Mouse (Mus musculus) gastrocnemius, adult 18-20 months (tissue): Measurements from ENCODE around the gene Gm11077. TPM values are rescaled to one million over a fixed set of nuclear protein-coding genes. Genes with fewer than 3 reads are reported as not detected.

ENCODE experiments used
- DNase-seq: peaks from one replicate; pipeline ENCODE4 v3.0.0; 2021; ENCODE audit warnings: low spot score
- total RNA-seq, 2 experiments: library from RNA; stranded (reverse); gene quantifications; 2 replicates each; pipeline ENCODE4 v1.2.3; 2021

The Gm11077 gene
- total RNA-seq, 2 experiments from 2014 or later = not detected

DNA sequence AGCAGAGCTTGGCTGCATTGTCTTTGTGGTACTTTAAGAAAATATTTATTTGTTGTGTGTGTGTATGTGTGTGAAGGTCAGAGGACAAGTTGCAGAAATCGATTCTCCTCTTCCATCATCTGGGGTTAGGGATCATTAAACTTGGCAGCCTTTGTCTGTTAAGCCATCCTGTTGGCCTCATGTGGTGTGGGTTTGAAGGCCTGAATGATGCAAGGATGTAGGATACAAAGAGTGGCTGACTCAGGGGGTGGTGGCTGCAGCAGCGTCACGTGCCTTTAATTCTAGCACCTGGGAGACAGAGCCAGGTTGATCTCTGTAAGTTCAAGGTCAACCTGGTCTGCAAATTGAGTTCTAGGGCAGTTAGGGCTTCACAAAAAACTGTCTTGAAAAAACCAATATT lies 16.5 kb downstream of the Gm11077 start:
- no peak for DNase-seq

DNA sequence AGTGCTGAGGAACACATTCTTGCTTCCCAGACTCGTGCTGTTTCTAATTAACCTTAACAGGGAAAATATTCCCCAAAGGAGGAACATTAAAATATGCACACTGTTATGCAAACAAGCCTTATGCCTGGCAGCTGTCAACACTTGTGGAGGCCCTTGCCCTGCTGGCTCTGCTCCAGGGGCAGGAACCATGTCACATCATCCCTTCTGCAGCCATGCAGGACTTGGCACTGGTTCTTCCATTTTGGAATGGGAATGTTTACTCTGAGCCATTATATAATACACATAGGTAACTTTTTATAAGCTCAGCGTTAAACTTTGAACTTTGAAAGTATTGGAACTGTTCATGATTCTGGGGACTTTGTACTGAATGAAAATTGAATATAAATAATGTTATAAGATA lies 18.5 kb downstream of the Gm11077 start:
- no peak for DNase-seq

DNA sequence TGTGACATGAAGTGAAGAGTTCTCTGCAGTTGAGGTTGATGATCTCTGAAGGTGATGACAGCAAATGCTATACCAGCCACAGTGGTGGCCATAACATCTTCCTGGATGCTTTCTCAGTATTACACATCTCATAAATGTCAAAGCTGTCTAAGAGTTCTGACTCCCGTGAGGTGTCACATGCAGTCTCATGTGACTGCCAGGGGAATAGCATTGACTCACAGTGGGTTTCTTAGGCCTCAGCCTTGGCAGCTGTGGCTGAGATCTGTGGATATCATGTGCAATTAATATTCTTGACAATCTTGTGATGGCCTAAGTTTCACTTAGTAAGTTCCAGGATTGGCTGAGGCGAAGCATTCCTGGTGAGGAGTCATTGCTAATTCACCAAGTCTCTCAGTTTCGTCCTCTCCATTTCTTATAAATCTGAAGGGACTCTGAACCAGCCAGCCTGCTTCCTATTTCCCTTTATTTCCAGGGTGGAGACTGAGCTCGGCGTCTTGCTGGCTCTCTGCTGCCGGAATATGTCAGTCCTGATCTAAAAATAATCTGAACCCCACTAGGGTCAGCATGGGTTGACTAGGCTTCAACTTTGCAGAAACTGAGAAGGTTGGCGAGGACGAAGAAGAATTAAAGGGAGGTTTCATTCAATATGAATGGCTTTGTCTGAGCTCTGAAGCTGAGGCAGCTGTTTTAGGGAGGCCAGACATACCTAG lies 21.4 kb downstream of the Gm11077 start:
- no peak for DNase-seq

DNA sequence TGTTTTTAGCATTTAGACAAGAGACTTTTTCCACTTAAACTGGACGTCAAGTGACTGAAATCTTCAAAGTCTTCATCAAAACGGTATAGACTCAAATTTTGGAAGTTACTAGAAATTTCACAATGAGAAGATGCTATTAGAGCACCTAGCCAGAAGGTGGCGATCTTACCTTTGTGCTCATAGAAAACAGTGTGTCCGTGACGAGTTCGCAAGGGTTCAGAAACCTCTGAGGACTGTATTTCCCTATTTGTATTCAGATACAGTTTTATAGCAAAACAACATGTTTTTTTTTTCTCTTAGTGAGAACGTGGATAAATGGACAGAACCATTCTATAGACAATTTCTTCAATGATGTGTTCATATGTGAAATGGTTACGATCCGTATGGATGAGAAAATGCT lies 37.3 kb downstream of the Gm11077 start:
- DNase-seq = peak; percentile 30

DNA sequence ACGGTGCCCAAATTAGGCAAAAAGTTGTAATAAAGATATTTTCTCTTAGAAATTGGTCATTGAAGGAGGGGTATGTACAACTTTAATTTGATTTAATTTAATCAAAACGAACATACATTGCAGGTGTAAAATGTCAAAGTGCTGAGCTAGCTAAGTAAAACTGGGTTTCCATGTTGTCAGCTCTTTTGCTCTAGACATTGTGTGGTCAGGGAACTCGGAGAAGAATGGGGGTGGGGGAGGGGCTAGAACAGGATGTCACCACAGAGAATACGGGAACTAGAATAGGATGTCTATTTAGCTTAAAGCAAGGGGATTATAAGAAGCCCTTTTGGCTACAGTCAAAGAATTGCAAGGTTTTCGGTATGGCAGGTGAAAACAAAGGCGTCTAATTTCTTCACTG lies 38.2 kb downstream of the Gm11077 start:
- DNase-seq = no peak

DNA sequence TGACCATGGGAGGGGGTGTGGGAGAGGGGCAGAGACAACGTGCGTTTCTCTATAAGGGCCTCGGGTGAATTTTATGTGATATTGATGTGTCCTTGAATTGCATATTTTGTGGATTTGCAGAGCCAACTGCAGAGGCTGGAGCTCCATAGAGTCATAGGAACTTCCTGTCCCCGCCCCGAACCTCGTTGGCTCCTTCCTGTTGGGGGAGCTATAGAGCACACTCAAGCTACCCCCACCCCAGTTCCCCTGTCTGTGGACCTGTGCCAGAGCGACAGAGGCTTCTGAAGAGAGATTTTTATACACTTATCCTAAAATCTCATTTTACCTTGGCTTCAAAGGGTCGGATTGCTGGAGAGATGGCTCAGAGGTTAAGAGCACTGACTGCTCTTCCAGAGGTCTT lies 39.1 kb downstream of the Gm11077 start:
- DNase-seq = no peak

DNA sequence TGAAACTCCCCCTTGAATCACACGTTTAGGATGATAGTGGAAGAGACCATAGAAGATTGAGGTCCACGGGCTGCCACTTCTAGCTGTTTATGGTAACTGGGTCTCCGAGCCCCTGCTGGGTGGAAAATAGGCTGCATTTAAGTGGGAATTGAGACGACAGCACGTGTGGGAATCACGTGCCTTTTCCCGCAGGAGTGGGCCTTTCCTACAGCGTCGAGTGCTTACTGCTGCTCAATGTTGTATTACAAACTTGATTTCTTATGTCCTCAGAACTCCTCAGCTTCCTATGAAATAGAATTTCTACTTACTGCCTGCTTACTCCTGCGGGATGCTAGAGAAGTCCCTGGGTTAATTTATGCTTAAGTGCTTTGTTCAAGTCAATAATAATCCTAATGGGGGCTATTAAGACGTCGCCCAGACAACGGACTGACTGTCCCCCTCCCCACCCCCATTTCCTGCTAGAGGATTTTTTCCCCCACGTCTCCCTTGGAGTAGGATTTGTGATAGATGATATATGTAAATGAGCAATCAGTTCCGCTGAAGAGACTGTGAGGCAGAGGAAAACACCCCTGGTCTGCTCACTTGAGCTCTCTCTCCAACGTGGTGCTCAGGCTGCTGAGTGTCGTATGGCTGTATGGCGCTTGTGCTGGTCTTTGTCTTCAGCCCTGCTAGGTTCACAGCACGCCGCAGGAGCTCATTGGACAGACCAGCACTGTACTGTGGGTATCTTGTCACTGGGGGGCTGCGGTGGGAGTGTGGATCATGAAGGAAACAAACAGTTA lies 40.0 kb downstream of the Gm11077 start:
- DNase-seq = no peak

DNA sequence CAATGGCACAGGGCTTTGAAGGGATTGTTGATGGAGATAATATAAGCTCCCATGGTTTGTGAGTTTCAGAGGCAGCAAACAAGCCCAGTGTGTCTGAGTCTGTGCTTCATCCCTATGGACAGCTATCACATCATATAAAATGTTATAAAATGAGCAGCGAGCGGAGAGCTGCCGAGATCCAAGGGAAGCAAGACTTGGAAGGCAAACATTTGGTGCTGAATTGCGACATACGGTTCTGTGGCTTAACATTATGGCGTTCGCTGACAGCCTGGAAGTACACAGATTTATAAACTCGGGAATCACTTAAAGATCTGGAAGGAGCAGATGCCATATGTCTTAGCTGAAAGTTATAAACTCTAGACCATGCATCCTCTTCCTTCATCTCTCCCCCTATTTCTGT lies 47.2 kb downstream of the Gm11077 start:
- no peak for DNase-seq

DNA sequence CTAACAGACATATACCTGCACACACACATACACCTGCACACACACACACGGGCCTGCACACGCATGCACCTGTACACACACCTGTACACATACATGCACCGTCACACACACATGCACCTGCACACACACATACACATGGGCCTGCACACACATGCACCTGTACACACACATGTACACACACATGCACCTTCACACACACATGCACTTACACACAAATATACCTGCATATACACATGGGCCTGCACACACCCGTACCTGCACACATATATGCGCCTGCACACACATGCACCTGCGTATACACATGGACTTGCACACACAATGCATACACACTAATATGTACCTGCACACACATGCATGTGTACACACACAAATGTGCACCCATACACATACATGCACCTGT lies 53.4 kb downstream of the Gm11077 start:
- no peak for DNase-seq

DNA sequence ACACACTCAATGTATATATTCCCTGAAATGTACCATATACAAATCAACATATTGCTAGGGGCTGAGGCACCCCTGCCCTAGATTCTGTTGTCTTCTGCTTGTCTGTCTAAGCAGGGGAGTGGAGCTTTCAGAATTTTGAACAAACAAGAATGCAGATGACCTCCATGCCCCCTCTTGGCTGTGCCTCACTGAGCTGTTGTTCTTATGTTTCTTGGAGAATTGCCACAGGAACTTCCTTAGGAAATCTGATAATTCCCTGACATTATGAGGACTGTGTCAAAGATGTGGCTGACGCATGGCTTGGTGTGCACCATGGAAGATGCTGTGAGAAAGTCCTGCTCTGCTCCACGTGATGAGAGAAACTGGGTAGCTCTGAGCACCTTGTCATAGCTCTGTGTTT lies 57.0 kb downstream of the Gm11077 start:
- DNase-seq = no peak

DNA sequence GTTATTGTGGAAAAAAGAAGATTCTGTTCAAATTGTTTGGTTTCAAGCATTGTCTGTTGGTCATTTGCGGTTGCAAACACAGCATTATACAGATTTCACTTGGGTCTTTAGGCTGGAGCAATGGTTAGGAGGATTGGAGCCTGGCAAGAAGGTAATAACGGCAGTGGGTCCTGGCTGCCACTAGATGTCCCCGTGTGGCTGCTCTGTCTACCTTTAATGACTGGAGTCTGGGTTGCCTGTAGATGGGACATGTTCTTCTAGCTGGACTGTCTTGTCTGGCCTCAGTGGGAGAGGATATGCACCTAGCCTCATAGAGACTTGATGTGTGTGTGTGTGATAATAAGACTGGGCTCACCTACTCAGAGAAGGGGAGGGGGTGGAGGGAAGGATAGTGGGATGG lies 60.8 kb downstream of the Gm11077 start:
- DNase-seq = no peak

DNA sequence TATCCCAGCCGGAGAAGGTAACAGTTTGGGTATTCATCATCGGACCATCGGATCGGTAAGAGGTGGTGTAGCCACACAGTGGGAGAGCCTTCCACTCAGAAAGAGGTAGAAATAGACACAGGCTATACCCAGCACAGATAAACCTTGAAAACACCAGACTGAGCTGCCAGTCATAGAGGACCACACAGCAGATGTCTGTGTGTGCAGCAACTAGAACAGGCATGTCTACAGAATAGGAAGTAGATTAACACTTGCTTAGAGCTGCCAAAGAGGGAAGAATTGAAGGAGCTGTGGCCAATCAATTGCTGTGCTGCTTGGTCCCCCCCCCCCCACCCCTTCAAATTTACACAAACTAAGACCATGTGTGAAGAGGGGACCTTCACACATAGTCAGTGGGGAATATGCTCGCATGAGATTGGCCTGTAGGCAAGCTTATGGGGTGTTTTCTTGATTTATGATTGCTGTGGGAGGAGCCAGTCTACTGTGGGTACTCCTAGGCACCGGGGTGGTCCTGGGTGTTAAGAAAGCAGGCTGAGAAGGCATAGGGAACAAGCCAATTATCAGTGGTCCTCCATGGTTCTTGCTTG lies 64.7 kb downstream of the Gm11077 start:
- DNase-seq = no peak

DNA sequence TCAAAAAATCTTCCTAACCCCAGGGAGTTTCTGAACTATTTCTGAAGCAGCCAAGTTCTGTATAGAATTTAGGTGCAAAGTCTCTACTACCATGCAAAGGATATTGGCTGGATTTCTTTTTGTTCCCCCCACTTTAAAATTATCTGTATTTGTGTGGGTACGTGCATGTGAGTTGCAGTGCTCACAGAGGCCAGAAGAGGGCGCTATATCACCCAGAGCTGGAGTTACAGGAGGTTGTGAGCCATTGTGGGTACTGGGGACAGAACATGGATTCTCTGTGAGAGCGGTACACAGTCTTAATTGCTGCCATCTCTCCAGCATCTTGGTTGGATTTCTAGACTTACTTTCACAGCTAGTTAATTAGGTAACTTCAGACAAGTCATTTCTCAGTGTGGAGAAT lies 69.8 kb downstream of the Gm11077 start:
- DNase-seq = no peak

DNA sequence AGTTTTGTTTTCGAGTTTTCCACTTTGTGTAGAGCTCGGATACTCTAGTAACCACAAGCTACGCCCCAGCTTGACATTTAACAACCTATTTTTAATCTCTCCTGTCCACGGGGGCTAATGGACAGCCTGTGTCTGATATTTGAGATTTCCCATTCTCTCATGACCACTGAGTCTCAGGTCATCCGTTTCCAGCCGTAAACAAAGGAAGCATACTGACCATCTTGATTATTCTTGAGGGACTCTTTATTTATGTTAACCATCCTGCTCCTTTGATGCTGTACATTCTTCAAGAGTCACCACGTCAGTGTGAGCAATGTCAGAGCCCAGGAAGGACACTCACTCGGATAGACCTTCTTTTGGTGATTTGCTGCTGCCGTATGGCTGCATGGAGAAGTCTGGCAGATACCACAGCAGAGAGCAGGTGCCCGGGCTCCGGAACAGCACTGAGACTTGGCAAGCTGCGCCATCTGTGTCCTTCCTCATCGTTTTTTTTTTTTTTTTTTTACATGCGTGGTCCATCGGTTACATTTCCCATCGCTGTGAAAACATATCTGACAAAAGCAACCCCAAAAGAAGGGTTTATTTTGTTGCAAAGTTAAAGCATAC lies 70.5 kb downstream of the Gm11077 start:
- DNase-seq = no peak

DNA sequence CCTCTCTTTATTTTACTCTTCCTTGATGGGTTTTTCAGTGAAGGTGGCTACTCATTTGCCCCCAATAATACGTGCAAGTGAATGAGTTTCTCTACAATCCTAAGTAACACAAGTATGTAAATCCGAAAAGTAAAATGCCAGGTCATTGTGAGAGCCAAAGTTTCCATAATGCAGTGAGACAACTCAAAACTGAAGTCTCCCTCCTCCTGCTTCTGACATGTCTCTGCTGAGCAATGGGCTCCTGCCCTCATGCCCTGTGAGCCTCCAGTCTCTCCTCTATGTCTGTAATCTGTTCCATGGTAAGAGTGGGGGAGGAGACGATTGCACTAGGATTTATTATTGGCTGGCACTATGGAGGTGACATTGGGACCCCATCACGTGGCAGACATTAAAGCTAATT lies 71.5 kb downstream of the Gm11077 start:
- DNase-seq = no peak

Other genes with a start within 250 kb of the Gm11077 start
- 10 to 100 TPM; 31.8 to 36.4 TPM for gene Aebp2, start 106.6 kb upstream of the Gm11077 start, total RNA-seq